Mouse (Mus musculus): Measurements from ENCODE around the gene Morn3. TPM values are rescaled to one million over a fixed set of nuclear protein-coding genes. Genes with fewer than 3 reads are reported as not detected.

Morn3 gene
- total RNA-seq, 4 experiments from 2014 or later: not detected

- DNase-seq (ENCODE audit: low spot score in 2 of 2): no peak
These were observed 21.7 kb downstream of the Morn3 start for GRCm38 (mm10) chr5:123024965-123025573.

GRCm38 (mm10) chr5:123024312-123024711 is 22.5 kb downstream of the Morn3 start:
- peak in 1 of 2 experiments; percentile 64 for DNase-seq (ENCODE audit: low spot score in 2 of 2)

- DNase-seq (ENCODE audit: low spot score in 2 of 2): no peak
These were observed 23.8 kb downstream of the Morn3 start for GRCm38 (mm10) chr5:123023049-123023448.

GRCm38 (mm10) chr5:123021438-123021837 is 25.4 kb downstream of the Morn3 start:
- no peak for DNase-seq (ENCODE audit: low spot score in 2 of 2)

- DNase-seq (ENCODE audit: low spot score in 2 of 2): no peak
These were observed 26.4 kb downstream of the Morn3 start for GRCm38 (mm10) chr5:123020426-123020825.

GRCm38 (mm10) chr5:123019336-123020016 is 27.3 kb downstream of the Morn3 start:
- DNase-seq (ENCODE audit: low spot score in 2 of 2): no peak

GRCm38 (mm10) chr5:123017504-123017903 is 29.3 kb downstream of the Morn3 start:
- no peak for DNase-seq (ENCODE audit: low spot score in 2 of 2)

- no peak for DNase-seq (ENCODE audit: low spot score in 2 of 2)
These were observed 30.9 kb downstream of the Morn3 start for GRCm38 (mm10) chr5:123015915-123016314.

GRCm38 (mm10) chr5:123014753-123015701 is 31.8 kb downstream of the Morn3 start, which contains the start of gene Orai1:
TSS of gene Orai1 (plus strand) at chr5:123015074.
- DNase-seq (ENCODE audit: low spot score in 2 of 2): peak; percentile 98 to 99

GRCm38 (mm10) chr5:123013599-123014315 is 33.1 kb downstream of the Morn3 start:
- DNase-seq (ENCODE audit: low spot score in 2 of 2): no peak

- no peak for DNase-seq (ENCODE audit: low spot score in 2 of 2)
These were observed 35.1 kb downstream of the Morn3 start for GRCm38 (mm10) chr5:123011705-123012104.

- no peak for DNase-seq (ENCODE audit: low spot score in 2 of 2)
These were observed 36.0 kb downstream of the Morn3 start for GRCm38 (mm10) chr5:123010806-123011205.

- no peak for DNase-seq (ENCODE audit: low spot score in 2 of 2)
These were observed 36.9 kb downstream of the Morn3 start for GRCm38 (mm10) chr5:123009873-123010272.

GRCm38 (mm10) chr5:123008877-123009493 is 37.8 kb downstream of the Morn3 start:
- DNase-seq (ENCODE audit: low spot score in 2 of 2): no peak

GRCm38 (mm10) chr5:123005716-123006592 is 40.9 kb downstream of the Morn3 start:
- DNase-seq (ENCODE audit: low spot score in 2 of 2): no peak

- DNase-seq (ENCODE audit: low spot score in 2 of 2): no peak
These were observed 45.9 kb downstream of the Morn3 start for GRCm38 (mm10) chr5:123000901-123001300.

- DNase-seq (ENCODE audit: low spot score in 2 of 2): no peak
These were observed 49.3 kb downstream of the Morn3 start for GRCm38 (mm10) chr5:122997205-122998204.

- no peak for DNase-seq (ENCODE audit: low spot score in 2 of 2)
These were observed 51.9 kb downstream of the Morn3 start for GRCm38 (mm10) chr5:122994910-122995309.

Data from gastrocnemius, adult 8-10 months (tissue).